Mouse (Mus musculus) kidney, adult 2 months (tissue): ENCODE measurements around the gene Gm10309.

Source experiments
- CTCF ChIP-seq: fragments of 200-500 bp; conservative IDR thresholded peaks from 2 replicates; pipeline ENCODE4 v1.5.1; 2011; ENCODE audit warnings: low read depth, mild to moderate bottlenecking, control low read depth, low read length, moderate library complexity, mixed read lengths; ENCODE audit not compliant: insufficient read depth, insufficient read length
- POLR2A ChIP-seq: fragments of 200-500 bp; IDR thresholded peaks from one replicate; pipeline ENCODE4 v1.6.1; 2011; ENCODE audit warnings: low read depth, low read length, control low read depth

DNA sequence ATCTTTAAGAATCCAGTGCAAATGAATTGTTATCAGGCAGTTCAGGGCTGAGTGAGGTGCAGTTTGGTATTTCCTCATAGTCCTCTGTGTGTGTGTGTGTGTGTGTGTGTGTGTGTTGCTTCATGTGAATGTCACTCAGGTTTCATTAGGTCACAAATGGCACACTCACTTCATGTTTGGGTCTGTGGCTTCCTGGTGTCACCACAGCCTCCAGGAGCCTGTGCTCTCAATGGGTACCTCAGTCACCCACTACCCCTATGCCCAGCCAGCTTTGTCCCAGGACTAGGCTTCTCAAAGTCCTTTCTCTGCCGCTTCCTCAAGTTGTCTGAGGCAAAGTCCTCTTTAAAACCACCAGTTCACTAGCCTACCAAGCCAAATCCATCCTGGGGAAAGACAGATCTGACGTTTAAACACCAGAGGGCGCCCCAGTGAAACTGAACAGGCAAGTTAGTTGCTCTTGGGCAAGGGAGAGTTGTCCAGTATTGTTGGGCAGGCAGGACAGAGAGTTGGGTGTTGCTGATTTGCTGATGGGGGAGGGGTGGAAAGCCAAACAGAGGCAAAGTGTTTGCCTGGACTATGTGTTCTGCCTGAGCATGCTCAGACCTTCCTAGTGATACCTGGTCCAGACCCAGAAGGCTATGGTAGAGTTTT is 20.8 kb downstream of the Gm10309 start:
- TF ChIP-seq POLR2A, result no peak
- TF ChIP-seq CTCF, result peak; percentile 84
